Mouse (Mus musculus) thymus, adult 2 months (tissue): ENCODE data around the gene Cilp.

Experiments used
- CTCF ChIP-seq: fragments of 200-500 bp; IDR thresholded peaks from 2 replicates; pipeline ENCODE4 v1.5.1; 2012; ENCODE audit warnings: mild to moderate bottlenecking, control low read depth, low read length, moderate library complexity, borderline replicate concordance; ENCODE audit not compliant: control insufficient read depth, poor library complexity, insufficient read depth; ENCODE audit errors: extremely low read depth
- POLR2A ChIP-seq: fragments of 200-500 bp; IDR thresholded peaks from 2 replicates; pipeline ENCODE4 v1.6.1; 2012; ENCODE audit warnings: mild to moderate bottlenecking, low read length, control low read depth, moderate library complexity; ENCODE audit not compliant: control insufficient read depth, poor library complexity, insufficient read depth; ENCODE audit errors: extremely low read depth

GRCm38 (mm10) chr9:65215494-65216126 lies 49.4 kb upstream of the Cilp start:
- TF ChIP-seq CTCF (no peak; the same call in 1 of the 2 replicates), POLR2A (no peak)
